In the genomic region with DNA sequence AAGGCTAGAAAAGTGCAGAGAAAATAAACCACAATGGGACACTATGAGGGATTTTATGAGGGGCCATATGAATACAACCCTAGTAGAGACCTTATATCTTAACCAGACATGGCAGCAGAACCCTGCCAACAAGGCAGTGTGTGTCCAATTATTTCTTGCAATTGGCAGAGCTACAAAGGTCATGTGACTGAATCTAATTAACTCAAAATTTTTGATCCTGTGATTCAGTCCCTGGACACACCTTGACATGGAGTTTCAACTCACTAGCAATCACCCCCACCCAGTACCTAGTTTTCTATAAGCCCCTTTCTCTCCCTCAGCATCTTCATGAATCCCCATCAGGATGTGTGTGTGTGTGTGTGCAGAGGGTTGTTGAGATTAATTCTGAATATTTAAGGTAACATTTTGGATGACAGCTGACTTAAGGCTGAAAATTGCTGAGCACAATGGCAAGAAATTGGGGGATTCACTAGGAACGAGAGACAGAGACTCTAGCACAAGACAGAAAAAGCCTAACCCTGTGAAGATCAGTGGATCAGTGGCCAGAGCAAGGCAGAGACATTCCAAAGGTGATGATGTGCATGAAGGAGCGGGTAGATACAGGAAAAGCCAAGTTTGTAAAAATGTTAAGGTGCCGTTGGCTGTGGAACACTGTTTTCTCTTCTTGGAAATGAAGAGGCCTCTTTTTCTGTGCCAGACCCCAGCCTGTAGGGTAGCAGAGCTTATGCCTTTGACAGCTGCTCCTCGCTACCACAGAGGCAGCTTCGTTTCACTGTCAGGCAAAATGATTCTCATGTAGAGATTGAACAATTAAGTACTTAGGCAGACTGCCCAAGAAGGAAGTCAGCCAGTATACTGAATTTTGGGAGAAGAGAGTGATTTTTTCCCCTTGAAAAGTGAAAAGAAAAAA, we compare ENCODE assay signal across 12 mouse cellular contexts.
DNase-seq lines count a peak whose midpoint lies in the region.
"Had no signal": no experiment of that assay in that cellular context is flagged by ENCODE, and none has a peak within 500 bp of the region (broad histone marks: within the 10 kb centered on the region; RNA-seq: fewer than 3 reads in every experiment).

No protein-coding gene starts in this region.

- peak; percentile 34 for DNase-seq in cerebellum, adult 9-10 months
- DNase-seq in cerebellum, adult 8-10 months: no peak
- peak; percentile 16 to 30 for DNase-seq in left cerebral cortex, postnatal 14 days (ENCODE audit: low spot score in 2 of 2)
- DNase-seq in left cerebral cortex, postnatal 36 days (ENCODE audit: low spot score in 2 of 2): no peak
- peak; percentile 69 for DNase-seq in brain, adult 2 months (ENCODE audit: low read depth, low spot score)
- DNase-seq in layer of hippocampus, adult 18-20 months (ENCODE audit: low spot score in 2 of 2): peak; percentile 33 to 54
- no peak for DNase-seq in gastrocnemius, postnatal 36 days
- no peak for DNase-seq in urinary bladder, postnatal 25 days (ENCODE audit: low spot score)
- DNase-seq: gastrocnemius, postnatal 25 days; kidney, adult 11 months; lung, adult 2 months; spleen, adult 18-20 months had no signal

- intact Hi-C loops in left cerebral cortex, postnatal 14 days (cut with DNase I): no loop called here
- intact Hi-C loops in left cerebral cortex, postnatal 36 days (cut with DNase I): no loop called here
- intact Hi-C loops in gastrocnemius, postnatal 36 days (cut with DNase I): no loop called here

Comparison
In these comparisons a context has a peak if more than half of its experiments do, and no peak if none do; other contexts are left out.
1. DNase-seq: peak in cerebellum, adult 9-10 months (single experiment), left cerebral cortex, postnatal 14 days (2 of 2), brain, adult 2 months (single experiment) and layer of hippocampus, adult 18-20 months (2 of 2); none in cerebellum, adult 8-10 months (single experiment), left cerebral cortex, postnatal 36 days (0 of 2), gastrocnemius, postnatal 36 days (0 of 2) and urinary bladder, postnatal 25 days (single experiment).